Mouse (Mus musculus) bone marrow macrophage, adult 2 months (primary cell): ENCODE results near the gene Cldn22. TPM values are rescaled to one million over a fixed set of nuclear protein-coding genes. Genes with fewer than 3 reads are reported as not detected.
"Not testable (repeated sequence)": the region's sequence is repeated elsewhere in the genome, so short reads cannot be mapped to it uniquely, and the experiment has no call there.

Experiments used
- H3K27ac ChIP-seq: 2 replicates; pipeline ENCODE4 v1.5.1; 2012; ENCODE audit warnings: low read depth, low read length; ENCODE audit not compliant: insufficient read depth
- H3K4me1 ChIP-seq: 2 replicates; pipeline ENCODE4 v1.6.1; 2012; ENCODE audit warnings: low read length; ENCODE audit not compliant: control insufficient read depth, insufficient read depth
- H3K4me3 ChIP-seq: 2 replicates; pipeline ENCODE4 v1.5.1; 2012; ENCODE audit warnings: mild to moderate bottlenecking, low read length, moderate library complexity; ENCODE audit not compliant: insufficient read depth
- CTCF ChIP-seq: IDR thresholded peaks from 2 replicates; pipeline ENCODE4 v1.5.1; 2012; ENCODE audit warnings: low read depth, mild to moderate bottlenecking, low read length, moderate library complexity
- POLR2A ChIP-seq: IDR thresholded peaks from 2 replicates; pipeline ENCODE4 v1.6.1; 2012; ENCODE audit warnings: mild to moderate bottlenecking, low read depth, low read length, borderline replicate concordance
- polyA plus RNA-seq: library from polyadenylated mRNA; stranded (reverse); fragments of >200 nt; gene quantifications from 2 replicates; pipeline ENCODE4 v1.2.4, GENCODE M21; 2012; ENCODE audit not compliant: missing spikeins, insufficient read depth, insufficient read length

The Cldn22 gene
- polyA plus RNA-seq, 1 experiment: not detected

DNA sequence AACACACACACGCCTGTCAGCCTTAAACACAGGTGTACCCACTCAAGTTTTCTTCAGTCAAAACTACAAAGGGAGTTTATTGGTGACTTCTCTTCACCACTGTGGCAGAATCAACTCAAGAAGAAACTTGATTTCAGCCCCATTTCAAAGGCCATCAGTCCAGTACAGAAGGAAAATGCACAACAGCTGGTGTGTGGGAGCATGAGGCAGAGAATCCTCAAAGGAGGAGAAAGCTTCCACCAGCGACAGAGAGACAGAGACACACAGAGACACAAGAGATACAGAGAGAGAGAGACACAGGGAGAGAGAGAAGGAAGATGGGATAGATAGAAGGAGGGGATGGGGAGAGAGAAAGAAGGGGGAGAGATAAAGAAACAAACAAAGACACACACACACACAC is 21.9 kb upstream of the Cldn22 start:
- TF ChIP-seq CTCF (no peak), POLR2A (no peak)
- Histone ChIP-seq H3K4me1 (no peaks in the 10 kb centered on the region), H3K4me3 (no peak overlapping the region), H3K27ac (no peak overlapping the region)

DNA sequence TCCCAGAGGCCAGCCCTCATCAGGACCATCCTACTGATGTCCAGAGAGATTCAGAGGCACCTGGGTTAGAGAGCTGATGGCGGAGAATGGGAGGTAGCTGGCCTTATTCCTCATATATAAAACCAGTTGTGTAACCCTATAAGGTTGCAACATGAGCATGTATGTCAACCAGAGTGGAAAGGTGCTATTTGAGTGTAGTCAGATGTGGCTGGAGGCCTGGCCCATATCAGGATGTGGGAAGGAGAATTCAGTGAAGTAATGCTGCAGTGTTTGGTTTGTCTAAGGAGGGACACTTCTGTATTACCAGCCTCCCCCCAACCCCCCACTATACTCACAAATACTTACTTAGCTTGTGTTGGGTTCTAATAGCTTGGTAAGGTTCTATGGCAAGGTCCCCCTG is 20.0 kb upstream of the Cldn22 start:
- no peak overlapping the region for H3K27ac ChIP-seq
- TF ChIP-seq POLR2A (no peak), CTCF (no peak)
- no peak overlapping the region for H3K4me3 ChIP-seq
- H3K4me1 ChIP-seq: no peaks in the 10 kb centered on the region

DNA sequence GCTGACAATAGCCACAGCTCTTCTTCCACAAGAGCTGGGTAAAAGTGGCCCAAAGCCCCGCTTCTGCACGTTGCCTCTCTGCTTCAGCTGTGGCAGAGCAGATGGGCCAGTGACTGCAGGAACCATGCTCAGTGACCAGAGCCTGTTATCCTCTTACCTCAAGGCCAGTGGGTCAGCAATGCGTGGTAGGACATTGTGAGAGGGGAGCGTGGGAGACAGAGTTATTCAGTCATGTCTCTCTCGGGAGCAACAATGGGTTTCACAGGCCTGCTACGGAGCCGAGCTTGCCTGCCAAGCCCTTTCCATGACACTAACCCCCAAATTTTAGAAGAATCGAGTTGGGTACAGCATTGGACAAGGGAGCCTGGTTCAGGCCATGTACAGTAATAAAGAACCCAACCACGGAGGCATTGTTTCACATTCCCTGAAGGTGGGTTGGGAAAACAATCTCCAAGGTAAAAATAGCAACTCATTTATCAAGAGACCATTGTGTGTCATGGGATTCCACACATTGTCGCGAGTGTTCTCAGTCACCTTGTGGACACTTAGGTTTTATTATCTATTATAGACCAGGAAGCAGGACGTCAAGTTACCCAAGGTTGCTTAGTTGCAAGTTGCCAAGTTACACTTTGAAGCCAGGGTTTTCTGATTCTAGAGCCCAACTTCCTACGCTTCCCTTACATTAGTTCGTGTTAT is 14.2 kb upstream of the Cldn22 start:
- no peaks in the 10 kb centered on the region for H3K4me1 ChIP-seq
- H3K27ac ChIP-seq: no peak overlapping the region
- no peak for TF ChIP-seq POLR2A
- no peak for TF ChIP-seq CTCF
- no peak overlapping the region for H3K4me3 ChIP-seq

DNA sequence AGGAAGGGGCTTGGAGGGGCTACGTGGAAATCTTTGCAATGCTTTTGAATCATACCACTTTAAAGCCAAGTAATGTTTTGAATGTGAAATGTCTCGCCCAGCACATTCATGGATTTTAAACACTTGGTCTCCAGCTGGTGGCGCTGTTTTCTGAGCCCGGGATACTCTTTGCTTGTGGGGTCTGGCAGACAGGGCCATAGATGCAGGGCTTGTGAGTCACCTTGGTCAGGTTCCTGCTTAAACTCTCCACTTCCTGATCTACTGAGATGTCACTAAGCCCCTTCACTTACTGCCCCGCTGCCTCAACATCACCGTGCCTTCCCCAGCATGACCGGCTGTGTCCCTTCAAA is 13.6 kb upstream of the Cldn22 start:
- TF ChIP-seq POLR2A: no peak
- TF ChIP-seq CTCF: no peak
- Histone ChIP-seq H3K4me1 (no peaks in the 10 kb centered on the region), H3K27ac (no peak overlapping the region), H3K4me3 (no peak overlapping the region)

DNA sequence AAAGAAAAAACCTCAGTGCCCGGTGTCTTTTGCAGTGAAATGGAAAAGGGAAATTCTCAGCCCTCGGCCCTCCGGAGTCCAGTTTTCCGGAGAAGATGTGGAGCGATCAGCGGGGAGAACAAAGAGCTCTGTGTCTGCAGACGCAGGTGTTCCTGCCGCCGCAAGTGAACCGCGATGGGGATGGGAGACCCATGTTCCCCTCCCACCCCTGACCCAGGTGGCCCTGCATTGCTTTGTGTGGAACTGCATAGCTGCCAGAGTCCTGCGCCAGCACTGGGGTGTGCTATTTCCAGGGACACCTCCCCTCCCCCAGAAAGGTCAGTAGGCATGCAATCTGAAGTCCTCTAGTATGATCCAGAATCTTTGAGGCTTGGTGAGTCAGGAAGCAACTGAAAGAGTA is 13.1 kb upstream of the Cldn22 start:
- no peak overlapping the region for H3K27ac ChIP-seq
- TF ChIP-seq POLR2A (no peak), CTCF (no peak)
- H3K4me3 ChIP-seq: no peak overlapping the region
- H3K4me1 ChIP-seq: no peaks in the 10 kb centered on the region

DNA sequence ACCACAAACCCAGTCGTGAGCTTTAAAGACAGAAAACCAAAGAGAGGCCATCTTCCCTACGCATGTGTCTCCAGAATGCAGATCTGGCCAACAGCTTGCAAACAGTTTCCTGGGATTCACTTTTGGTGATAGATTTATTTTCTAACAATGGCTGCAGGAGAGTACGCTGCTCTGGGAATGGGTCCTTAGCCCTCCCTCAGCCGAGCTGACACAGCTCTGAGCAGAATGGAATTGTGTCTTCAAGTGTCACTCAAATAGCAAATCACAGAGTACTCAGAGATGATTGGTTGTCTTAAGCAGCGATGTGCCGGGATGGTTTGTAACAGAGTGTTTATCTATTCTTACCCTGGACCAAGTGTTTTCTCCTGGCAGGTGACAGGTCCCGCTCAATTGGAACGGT is 5.2 kb upstream of the Cldn22 start:
- H3K27ac ChIP-seq: no peak overlapping the region
- no peak for TF ChIP-seq POLR2A
- no peak for TF ChIP-seq CTCF
- no peak overlapping the region for H3K4me3 ChIP-seq
- H3K4me1 ChIP-seq: no peaks in the 10 kb centered on the region

DNA sequence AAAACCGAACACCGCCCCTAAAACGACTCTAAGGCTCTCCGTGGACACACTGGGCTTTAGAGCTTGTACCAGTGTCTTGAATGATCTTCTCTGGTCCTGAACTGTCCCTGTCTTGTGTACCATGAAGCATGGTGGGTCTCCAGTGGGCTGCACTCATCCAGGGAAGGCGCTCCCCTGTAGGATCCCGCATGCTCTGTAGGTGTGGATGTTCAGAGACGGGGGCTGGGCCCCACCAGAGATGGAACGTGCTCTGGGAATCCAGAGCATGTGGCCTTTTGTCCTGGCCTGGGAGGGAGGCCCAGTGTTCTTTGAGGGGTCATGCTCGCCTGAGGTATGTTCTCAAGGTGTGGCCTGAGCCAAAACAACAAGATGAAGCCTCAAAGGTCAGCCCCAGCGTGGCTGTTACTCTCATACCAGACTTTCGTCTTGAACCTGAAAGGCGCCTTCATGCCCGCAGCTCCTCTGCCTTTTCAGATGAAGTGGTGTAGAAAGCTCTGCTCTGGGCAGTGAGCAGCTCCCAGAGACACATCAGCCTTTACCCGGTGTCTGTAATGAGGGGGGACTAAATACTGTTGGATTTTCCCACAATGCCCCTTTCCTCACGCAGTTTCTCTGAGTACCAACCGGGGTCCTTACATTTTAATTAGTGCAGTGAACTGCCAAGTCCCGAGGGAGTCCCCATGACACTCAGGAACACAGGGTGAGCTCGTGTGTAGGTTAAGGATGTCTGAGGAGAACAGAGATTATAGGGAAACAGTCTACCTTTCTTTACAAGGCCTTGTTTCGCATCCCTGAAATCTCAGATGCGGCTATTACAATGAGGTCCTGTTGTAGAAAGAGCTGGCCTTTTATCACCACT is 3.1 kb upstream of the Cldn22 start:
- Histone ChIP-seq H3K4me3 (no peak overlapping the region), H3K4me1 (no peaks in the 10 kb centered on the region), H3K27ac (no peak overlapping the region)
- TF ChIP-seq POLR2A (no peak), CTCF (no peak)

DNA sequence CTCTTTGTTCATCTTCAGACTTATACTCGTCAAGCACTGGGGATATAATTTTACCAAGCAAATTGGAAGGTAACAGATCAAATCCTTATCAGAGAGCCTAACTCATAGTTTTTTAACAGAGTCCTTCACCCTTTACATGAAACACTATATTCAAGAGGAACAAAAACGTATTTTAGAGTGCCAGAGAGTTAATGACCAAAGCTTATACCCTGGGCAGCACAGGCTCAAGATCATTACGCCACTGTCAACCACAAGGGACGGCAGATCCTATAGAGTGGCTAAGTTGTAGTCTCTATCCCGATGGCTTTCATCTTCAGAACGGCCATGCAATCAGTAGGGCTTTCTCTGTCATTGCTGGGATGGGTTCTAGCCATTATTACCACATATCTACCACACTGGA is 2.4 kb upstream of the Cldn22 start, which contains the start of gene Cldn24:
Cldn24 (plus strand) TSS at position 301 of the 400 bp plus-strand sequence.
- Histone ChIP-seq H3K4me3 (no peak within 1 kb of the TSS), H3K4me1 (no peaks in the 10 kb centered on the region), H3K27ac (no peak within 1 kb of the TSS)
- TF ChIP-seq CTCF (no peak), POLR2A (no peak)

DNA sequence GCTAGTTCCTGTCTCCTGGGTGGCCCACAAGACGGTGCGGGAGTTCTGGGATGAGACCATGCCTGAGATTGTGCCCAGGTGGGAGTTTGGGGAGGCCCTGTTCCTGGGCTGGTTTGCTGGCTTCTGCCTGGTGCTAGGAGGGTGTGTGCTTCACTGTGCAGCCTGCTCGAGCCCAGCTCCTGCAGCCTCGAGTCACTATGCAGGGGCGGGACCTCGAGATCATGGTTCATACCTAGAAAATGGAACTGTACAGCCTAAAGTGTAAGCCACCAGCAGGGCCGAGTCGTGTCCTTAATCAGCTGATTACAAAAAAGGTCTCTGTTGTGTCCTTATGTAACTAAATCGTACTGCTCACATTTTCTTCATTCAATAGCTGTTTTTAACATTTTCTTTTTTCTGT is 1.7 kb upstream of the Cldn22 start:
- not testable (repeated sequence) for H3K27ac ChIP-seq, H3K4me3 ChIP-seq, H3K4me1 ChIP-seq

DNA sequence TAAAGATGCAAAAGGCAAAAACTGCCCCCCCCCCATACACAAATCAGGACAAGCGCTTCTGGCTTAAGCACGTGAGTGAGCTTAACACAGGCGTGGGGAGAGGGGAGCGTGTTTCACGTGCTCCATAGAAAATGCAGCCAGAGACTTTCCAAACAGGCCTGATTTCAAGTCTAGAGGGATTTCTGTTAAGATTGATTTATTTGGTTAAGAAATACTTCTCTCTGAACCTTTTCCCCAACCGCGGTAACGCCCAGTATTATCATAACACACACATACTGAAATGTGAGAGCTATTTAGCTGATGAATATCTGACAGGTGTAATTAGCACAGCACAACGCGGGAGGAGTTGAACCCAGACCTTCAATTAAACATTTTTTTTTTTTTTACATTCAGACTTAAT is 505 bp upstream of the Cldn22 start:
- no peak for TF ChIP-seq CTCF
- no peak overlapping the region for H3K27ac ChIP-seq
- H3K4me3 ChIP-seq: no peak overlapping the region
- H3K4me1 ChIP-seq: no peaks in the 10 kb centered on the region
